Mouse (Mus musculus): ENCODE measurements around the gene Htr5b. TPM values are rescaled to one million over a fixed set of nuclear protein-coding genes. Genes with fewer than 3 reads are reported as not detected.

Htr5b gene
- polyA plus RNA-seq, 1 experiment from 2014 or later, result 2.7 TPM

DNA sequence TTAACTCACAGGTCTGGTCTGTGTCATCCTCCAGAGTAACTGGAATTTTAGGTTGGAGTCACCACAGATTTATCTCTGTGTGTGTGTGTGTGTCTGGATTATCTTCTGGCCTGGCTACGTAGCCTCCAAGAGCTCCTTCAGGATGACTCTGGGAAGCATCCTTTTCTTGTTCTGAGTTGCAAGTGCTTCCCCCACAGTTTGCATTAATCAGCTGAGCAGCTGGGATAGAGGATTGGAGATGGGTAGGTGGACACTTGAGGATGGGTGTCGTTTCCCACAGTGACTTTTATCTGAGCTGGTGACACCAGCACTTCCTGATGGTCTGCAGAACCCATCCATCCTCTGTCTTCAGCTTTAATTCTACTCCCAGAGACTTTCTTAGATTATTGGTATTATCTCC is 18.6 kb upstream of the Htr5b start:
- H3K4me2 ChIP-seq (ENCODE audit: low read length), result no peak overlapping the region
- no peak for ATAC-seq
- WGBS, result 83% methylated on average over 2 of the region's 2 CpGs
- H3K9ac ChIP-seq (ENCODE audit: low read depth, low read length), result no peak overlapping the region
- no peak overlapping the region for H3K4me3 ChIP-seq (ENCODE audit: low read length)
- peaks cover 6% of the 10 kb centered on the region; the same call in 1 of the 2 replicates for H3K36me3 ChIP-seq (ENCODE audit: control insufficient read depth, insufficient read depth, low read length)
- no peak overlapping the region for H3K27ac ChIP-seq (ENCODE audit: low read depth, low read length)
- no peaks in the 10 kb centered on the region for H3K27me3 ChIP-seq (replicated peaks; ENCODE audit: control insufficient read depth, insufficient read depth, low read length)
- no peaks in the 10 kb centered on the region for H3K9me3 ChIP-seq (ENCODE audit: control insufficient read depth, low read length)
- no peaks in the 10 kb centered on the region for H3K4me1 ChIP-seq (ENCODE audit: control insufficient read depth, insufficient read depth, low read depth, low read length)

DNA sequence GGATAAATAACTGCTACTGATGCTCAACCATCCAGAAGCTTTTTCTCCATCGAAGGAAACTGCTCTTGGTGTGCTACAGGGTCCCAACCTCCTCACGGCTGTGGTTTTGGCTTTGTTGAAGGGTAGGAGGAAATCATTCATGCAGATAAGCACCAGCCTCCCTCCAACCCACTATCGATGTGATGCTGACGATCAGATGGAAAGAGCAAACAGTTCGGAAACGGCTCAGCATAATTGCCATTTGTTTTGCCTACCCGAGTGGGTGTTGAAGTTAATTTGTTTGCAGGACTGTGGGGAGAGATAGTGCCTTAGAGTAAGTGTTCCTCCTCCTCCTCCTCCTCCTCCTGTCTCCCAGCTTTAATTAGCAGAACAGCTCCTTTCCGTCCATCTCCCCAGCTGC is 12.1 kb upstream of the Htr5b start:
- no peaks in the 10 kb centered on the region for H3K36me3 ChIP-seq (ENCODE audit: control insufficient read depth, insufficient read depth, low read length)
- 67% methylated on average over 8 of the region's 8 CpGs for WGBS
- no peaks in the 10 kb centered on the region for H3K4me1 ChIP-seq (ENCODE audit: control insufficient read depth, insufficient read depth, low read depth, low read length)
- no peak overlapping the region for H3K4me3 ChIP-seq (ENCODE audit: low read length)
- H3K4me2 ChIP-seq (ENCODE audit: low read length), result no peak overlapping the region
- ATAC-seq, result no peak
- H3K9ac ChIP-seq (ENCODE audit: low read depth, low read length), result no peak overlapping the region
- H3K9me3 ChIP-seq (ENCODE audit: control insufficient read depth, low read length), result no peaks in the 10 kb centered on the region
- no peak overlapping the region for H3K27ac ChIP-seq (ENCODE audit: low read depth, low read length)
- no peaks in the 10 kb centered on the region for H3K27me3 ChIP-seq (replicated peaks; ENCODE audit: control insufficient read depth, insufficient read depth, low read length)

GRCm38 (mm10) chr1:121531439-121531838 is 3.2 kb upstream of the Htr5b start:
- Histone ChIP-seq H3K27ac (ENCODE audit: low read depth, low read length) (no peak overlapping the region), H3K9me3 (ENCODE audit: control insufficient read depth, low read length) (no peaks in the 10 kb centered on the region), H3K4me1 (ENCODE audit: control insufficient read depth, insufficient read depth, low read depth, low read length) (peaks cover 8% of the 10 kb centered on the region), H3K36me3 (ENCODE audit: control insufficient read depth, insufficient read depth, low read length) (no peaks in the 10 kb centered on the region), H3K4me2 (ENCODE audit: low read length) (no peak overlapping the region), H3K27me3 (replicated peaks; ENCODE audit: control insufficient read depth, insufficient read depth, low read length) (peaks cover 4% of the 10 kb centered on the region), H3K9ac (ENCODE audit: low read depth, low read length) (no peak overlapping the region), H3K4me3 (ENCODE audit: low read length) (no peak overlapping the region)
- 70% methylated on average over 7 of the region's 7 CpGs for WGBS
- ATAC-seq, result no peak

GRCm38 (mm10) chr1:121529286-121529685 is 1.0 kb upstream of the Htr5b start:
- H3K9ac ChIP-seq (ENCODE audit: low read depth, low read length), result no peak overlapping the region
- no peaks in the 10 kb centered on the region for H3K9me3 ChIP-seq (ENCODE audit: control insufficient read depth, low read length)
- no peak overlapping the region for H3K4me2 ChIP-seq (ENCODE audit: low read length)
- H3K36me3 ChIP-seq (ENCODE audit: control insufficient read depth, insufficient read depth, low read length), result no peaks in the 10 kb centered on the region
- no peak for ATAC-seq
- no peak overlapping the region for H3K4me3 ChIP-seq (ENCODE audit: low read length)
- no peak overlapping the region for H3K27ac ChIP-seq (ENCODE audit: low read depth, low read length)
- peaks cover 8% of the 10 kb centered on the region for H3K4me1 ChIP-seq (ENCODE audit: control insufficient read depth, insufficient read depth, low read depth, low read length)
- 89% methylated on average over 6 of the region's 6 CpGs for WGBS
- H3K27me3 ChIP-seq (replicated peaks; ENCODE audit: control insufficient read depth, insufficient read depth, low read length), result peaks cover 10% of the 10 kb centered on the region

GRCm38 (mm10) chr1:121527600-121528398 is 466 bp downstream of the Htr5b start:
- Histone ChIP-seq H3K9me3 (ENCODE audit: control insufficient read depth, low read length) (no peaks in the 10 kb centered on the region), H3K27me3 (replicated peaks; ENCODE audit: control insufficient read depth, insufficient read depth, low read length) (peaks cover 10% of the 10 kb centered on the region), H3K4me3 (ENCODE audit: low read length) (peak overlapping the region; percentile 43), H3K4me2 (ENCODE audit: low read length) (peak overlapping the region; percentile 81), H3K4me1 (ENCODE audit: control insufficient read depth, insufficient read depth, low read depth, low read length) (peaks cover 8% of the 10 kb centered on the region), H3K9ac (ENCODE audit: low read depth, low read length) (peak overlapping the region; percentile 47), H3K27ac (ENCODE audit: low read depth, low read length) (no peak overlapping the region), H3K36me3 (ENCODE audit: control insufficient read depth, insufficient read depth, low read length) (no peaks in the 10 kb centered on the region)
- peak; percentile 66 for ATAC-seq
- 17% methylated on average over 51 of the region's 55 CpGs for WGBS

DNA sequence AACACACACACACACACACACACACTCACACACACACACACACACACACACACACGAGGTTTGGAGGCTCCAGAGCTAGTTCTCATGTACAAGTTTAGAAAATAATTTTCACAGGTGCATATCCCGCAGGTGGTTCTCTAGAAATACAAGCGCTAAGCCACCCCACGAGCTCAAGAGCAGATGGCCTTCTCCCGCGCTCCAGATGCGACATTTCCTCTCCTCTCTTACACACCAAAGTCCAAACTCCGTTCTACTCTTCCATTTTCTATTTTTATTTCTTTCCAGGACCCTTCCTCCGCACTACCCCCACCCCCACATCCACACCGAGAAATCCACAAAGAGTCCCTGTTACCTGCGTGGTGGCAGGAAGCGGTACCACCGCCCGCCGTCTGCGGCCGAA is 1.2 kb downstream of the Htr5b start:
- H3K27ac ChIP-seq (ENCODE audit: low read depth, low read length), result no peak overlapping the region
- H3K4me1 ChIP-seq (ENCODE audit: control insufficient read depth, insufficient read depth, low read depth, low read length), result peaks cover 8% of the 10 kb centered on the region
- ATAC-seq, result no peak
- peak overlapping the region; percentile 81 for H3K4me2 ChIP-seq (ENCODE audit: low read length)
- H3K9me3 ChIP-seq (ENCODE audit: control insufficient read depth, low read length), result no peaks in the 10 kb centered on the region
- peak overlapping the region; percentile 43 for H3K4me3 ChIP-seq (ENCODE audit: low read length)
- 44% methylated on average over 17 of the region's 17 CpGs for WGBS
- no peaks in the 10 kb centered on the region for H3K36me3 ChIP-seq (ENCODE audit: control insufficient read depth, insufficient read depth, low read length)
- no peak overlapping the region for H3K9ac ChIP-seq (ENCODE audit: low read depth, low read length)
- peaks cover 10% of the 10 kb centered on the region for H3K27me3 ChIP-seq (replicated peaks; ENCODE audit: control insufficient read depth, insufficient read depth, low read length)

DNA sequence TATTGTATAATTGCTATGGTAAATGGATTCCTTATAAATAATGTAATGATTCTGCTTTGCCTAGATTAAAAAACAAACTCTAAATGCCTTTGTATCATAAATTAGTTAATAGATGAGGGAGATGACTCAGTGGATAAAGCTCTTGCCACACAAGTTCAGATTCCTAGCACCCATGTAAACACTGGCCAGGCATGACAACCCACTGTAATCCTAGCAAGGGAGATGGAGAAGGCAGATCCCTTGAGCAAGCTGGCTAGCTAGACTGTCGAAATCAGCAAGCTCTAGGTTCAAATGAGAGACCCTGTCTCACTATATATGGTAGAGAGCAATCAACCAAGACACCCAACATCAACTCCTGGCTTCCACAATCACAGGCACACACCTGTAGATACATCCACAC is 9.7 kb downstream of the Htr5b start:
- WGBS, result 90% methylated on average over 1 of the region's 1 CpGs
- Histone ChIP-seq H3K9me3 (ENCODE audit: control insufficient read depth, low read length) (no peaks in the 10 kb centered on the region), H3K4me1 (ENCODE audit: control insufficient read depth, insufficient read depth, low read depth, low read length) (no peaks in the 10 kb centered on the region), H3K27me3 (replicated peaks; ENCODE audit: control insufficient read depth, insufficient read depth, low read length) (no peaks in the 10 kb centered on the region), H3K4me3 (ENCODE audit: low read length) (no peak overlapping the region), H3K4me2 (ENCODE audit: low read length) (no peak overlapping the region), H3K27ac (ENCODE audit: low read depth, low read length) (no peak overlapping the region), H3K9ac (ENCODE audit: low read depth, low read length) (no peak overlapping the region), H3K36me3 (ENCODE audit: control insufficient read depth, insufficient read depth, low read length) (no peaks in the 10 kb centered on the region)
- no peak for ATAC-seq

GRCm38 (mm10) chr1:121511966-121512365 is 16.3 kb downstream of the Htr5b start:
- no peak overlapping the region for H3K27ac ChIP-seq (ENCODE audit: low read depth, low read length)
- 93% methylated on average over 2 of the region's 2 CpGs for WGBS
- ATAC-seq, result no peak
- H3K4me1 ChIP-seq (ENCODE audit: control insufficient read depth, insufficient read depth, low read depth, low read length), result no peaks in the 10 kb centered on the region
- H3K4me2 ChIP-seq (ENCODE audit: low read length), result no peak overlapping the region
- H3K9ac ChIP-seq (ENCODE audit: low read depth, low read length), result no peak overlapping the region
- no peak overlapping the region for H3K4me3 ChIP-seq (ENCODE audit: low read length)
- H3K27me3 ChIP-seq (replicated peaks; ENCODE audit: control insufficient read depth, insufficient read depth, low read length), result no peaks in the 10 kb centered on the region
- H3K9me3 ChIP-seq (ENCODE audit: control insufficient read depth, low read length), result no peaks in the 10 kb centered on the region
- H3K36me3 ChIP-seq (ENCODE audit: control insufficient read depth, insufficient read depth, low read length), result 0 out of 2 replicates have a peak, but pooled peaks cover 3% of the 10 kb centered on the region

DNA sequence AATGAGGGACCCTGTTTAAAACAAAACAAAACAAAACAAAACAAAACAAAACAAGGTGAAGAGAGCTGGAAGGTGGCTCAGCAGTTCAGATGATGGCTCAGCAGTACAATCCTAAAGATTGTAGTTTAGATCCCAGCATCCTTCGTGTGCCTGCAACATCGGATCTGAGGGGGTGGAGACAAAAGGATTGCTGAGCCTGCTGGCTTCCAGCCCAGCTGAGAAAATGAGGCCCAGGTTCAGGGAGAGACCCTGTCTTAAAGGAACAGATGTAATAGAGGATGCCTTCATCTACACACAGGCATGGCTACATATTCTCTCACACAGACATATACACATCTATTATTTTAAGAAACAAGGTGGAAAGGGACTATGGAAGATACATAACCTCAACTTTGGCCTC is 17.1 kb downstream of the Htr5b start:
- no peak overlapping the region for H3K27ac ChIP-seq (ENCODE audit: low read depth, low read length)
- 0 out of 2 replicates have a peak, but pooled peaks cover 3% of the 10 kb centered on the region for H3K36me3 ChIP-seq (ENCODE audit: control insufficient read depth, insufficient read depth, low read length)
- H3K27me3 ChIP-seq (replicated peaks; ENCODE audit: control insufficient read depth, insufficient read depth, low read length), result no peaks in the 10 kb centered on the region
- peak; percentile 42; the same call in 1 of the 2 replicates for ATAC-seq
- no peak overlapping the region for H3K9ac ChIP-seq (ENCODE audit: low read depth, low read length)
- no peaks in the 10 kb centered on the region for H3K9me3 ChIP-seq (ENCODE audit: control insufficient read depth, low read length)
- 25% methylated on average over 2 of the region's 2 CpGs for WGBS
- no peak overlapping the region for H3K4me3 ChIP-seq (ENCODE audit: low read length)
- H3K4me1 ChIP-seq (ENCODE audit: control insufficient read depth, insufficient read depth, low read depth, low read length), result no peaks in the 10 kb centered on the region
- no peak overlapping the region for H3K4me2 ChIP-seq (ENCODE audit: low read length)

Measured in hindbrain, embryonic 16.5 days (tissue).